Mouse (Mus musculus) limb, embryonic 15.5 days (tissue): ENCODE measurements around the gene Crim1. TPM values are rescaled to one million over a fixed set of nuclear protein-coding genes. Genes with fewer than 3 reads are reported as not detected.

Source experiments
- ATAC-seq: fragments of 200-750 bp; cut with Nextera tagmentation; 2 replicates; pipeline ENCODE4 v1.8.0; 2017; ENCODE audit warnings: low read depth, moderate TSS enrichment; ENCODE audit not compliant: insufficient number of reproducible peaks, low FRiP score, low TSS enrichment
- H3K27ac ChIP-seq: fragments of 300-500 bp; sonication (generic); 2 replicates; pipeline ENCODE4 v1.5.1; 2015; ENCODE audit warnings: moderate library complexity, mild to moderate bottlenecking, inconsistent platforms
- H3K27me3 ChIP-seq: fragments of 300-500 bp; sonication (generic); 2 replicates; pipeline ENCODE4 v1.6.1; 2015; ENCODE audit warnings: inconsistent platforms
- H3K36me3 ChIP-seq: fragments of 300-500 bp; sonication (generic); 2 replicates; pipeline ENCODE4 v1.6.1; 2015; ENCODE audit warnings: inconsistent platforms
- H3K4me1 ChIP-seq: fragments of 300-500 bp; sonication (generic); 2 replicates; pipeline ENCODE4 v1.6.1; 2015; ENCODE audit warnings: inconsistent platforms
- H3K4me2 ChIP-seq: fragments of 300-500 bp; sonication (generic); 2 replicates; pipeline ENCODE4 v1.6.1; 2015; ENCODE audit warnings: mild to moderate bottlenecking, inconsistent platforms
- H3K4me3 ChIP-seq: fragments of 300-500 bp; sonication (generic); 2 replicates; pipeline ENCODE4 v1.5.1; 2015; ENCODE audit warnings: mild to moderate bottlenecking, inconsistent platforms
- H3K9ac ChIP-seq: fragments of 300-500 bp; sonication (generic); 2 replicates; pipeline ENCODE4 v1.6.1; 2015; ENCODE audit warnings: inconsistent platforms
- H3K9me3 ChIP-seq: fragments of 300-500 bp; sonication (generic); 2 replicates; pipeline ENCODE4 v1.6.1; 2016; ENCODE audit warnings: inconsistent platforms
- WGBS: fragments of 180-500 bp; shearing (Covaris S2); methylation state at CpG from one replicate; pipeline ENCODE4 v1.1.7; 2015; 5-methylcytosine and 5-hydroxymethylcytosine counted together
- polyA plus RNA-seq: library from polyadenylated mRNA; unstranded; fragments of >200 nt; fragmentation: Nextera tagmentation; extraction: Ambion mirVana; gene quantifications from 2 replicates; pipeline ENCODE4 v1.2.1, GENCODE M21; 2015

The Crim1 gene
- polyA plus RNA-seq, 1 experiment from 2014 or later, result 7.0 TPM

DNA sequence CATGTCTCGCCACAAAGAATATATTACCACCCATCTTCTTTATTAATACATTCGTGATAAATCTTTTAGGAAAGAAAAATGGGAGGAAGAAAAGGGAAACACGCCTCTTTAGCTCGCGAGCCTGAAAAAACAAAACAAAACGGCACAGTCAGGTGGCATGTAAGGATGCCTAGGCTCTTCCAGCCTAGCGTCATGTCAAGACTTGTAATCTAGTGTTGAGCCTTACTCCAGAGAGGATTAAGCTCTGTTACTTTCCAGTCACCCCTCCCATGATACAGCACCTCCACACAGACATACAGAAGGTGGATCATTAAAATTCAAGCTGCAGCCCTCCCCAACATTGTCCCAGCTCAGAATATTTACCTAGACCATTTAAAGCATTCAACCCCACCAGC is 820 bp upstream of the Crim1 start:
- peaks cover 32% of the 10 kb centered on the region for H3K4me1 ChIP-seq
- WGBS, result 8% methylated on average over 7 of the region's 7 CpGs
- peak overlapping the region; percentile 88 for H3K4me3 ChIP-seq
- H3K27me3 ChIP-seq, result no peaks in the 10 kb centered on the region
- peak overlapping the region; percentile 92; the same call in 1 of the 2 replicates for H3K27ac ChIP-seq
- H3K36me3 ChIP-seq, result no peaks in the 10 kb centered on the region
- peak overlapping the region; percentile 71 for H3K9ac ChIP-seq
- ATAC-seq, result no peak
- H3K4me2 ChIP-seq, result peak overlapping the region; percentile 97
- no peaks in the 10 kb centered on the region for H3K9me3 ChIP-seq

DNA sequence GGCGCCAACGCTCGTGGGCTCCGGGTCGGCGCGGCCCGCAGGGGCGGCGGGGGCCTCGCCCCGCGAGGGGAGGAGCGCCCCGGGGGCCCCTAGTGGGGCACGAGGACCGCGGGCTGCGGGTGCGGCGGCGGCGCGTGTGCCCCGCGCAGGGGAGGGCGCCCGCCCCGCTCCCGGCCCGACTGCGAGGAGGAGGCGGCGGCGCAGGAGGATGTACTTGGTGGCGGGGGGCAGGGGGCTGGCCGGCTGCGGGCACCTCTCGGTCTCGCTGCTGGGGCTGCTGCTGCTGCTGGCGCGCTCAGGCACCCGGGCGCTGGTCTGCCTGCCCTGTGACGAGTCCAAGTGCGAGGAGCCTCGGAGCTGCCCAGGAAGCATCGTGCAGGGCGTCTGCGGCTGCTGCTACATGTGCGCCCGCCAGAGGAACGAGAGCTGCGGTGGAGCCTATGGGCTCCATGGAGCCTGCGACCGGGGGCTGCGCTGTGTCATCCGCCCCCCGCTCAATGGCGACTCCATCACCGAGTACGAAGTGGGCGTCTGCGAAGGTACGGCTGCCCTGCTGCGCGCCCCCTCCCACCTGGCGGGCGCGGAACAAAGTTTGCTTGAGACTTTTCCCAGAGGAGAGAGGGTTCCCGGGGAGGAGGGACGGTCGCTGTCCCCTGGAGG is 643 bp downstream of the Crim1 start:
- ATAC-seq, result peak; percentile 33
- H3K4me1 ChIP-seq, result peaks cover 36% of the 10 kb centered on the region
- peak overlapping the region; percentile 88 for H3K4me3 ChIP-seq
- WGBS, result 0% methylated on average over 39 of the region's 73 CpGs
- H3K9me3 ChIP-seq, result no peaks in the 10 kb centered on the region
- peak overlapping the region; percentile 78 for H3K9ac ChIP-seq
- H3K27ac ChIP-seq, result peak overlapping the region; percentile 98
- H3K4me2 ChIP-seq, result peak overlapping the region; percentile 97
- H3K27me3 ChIP-seq, result no peaks in the 10 kb centered on the region
- no peaks in the 10 kb centered on the region for H3K36me3 ChIP-seq

DNA sequence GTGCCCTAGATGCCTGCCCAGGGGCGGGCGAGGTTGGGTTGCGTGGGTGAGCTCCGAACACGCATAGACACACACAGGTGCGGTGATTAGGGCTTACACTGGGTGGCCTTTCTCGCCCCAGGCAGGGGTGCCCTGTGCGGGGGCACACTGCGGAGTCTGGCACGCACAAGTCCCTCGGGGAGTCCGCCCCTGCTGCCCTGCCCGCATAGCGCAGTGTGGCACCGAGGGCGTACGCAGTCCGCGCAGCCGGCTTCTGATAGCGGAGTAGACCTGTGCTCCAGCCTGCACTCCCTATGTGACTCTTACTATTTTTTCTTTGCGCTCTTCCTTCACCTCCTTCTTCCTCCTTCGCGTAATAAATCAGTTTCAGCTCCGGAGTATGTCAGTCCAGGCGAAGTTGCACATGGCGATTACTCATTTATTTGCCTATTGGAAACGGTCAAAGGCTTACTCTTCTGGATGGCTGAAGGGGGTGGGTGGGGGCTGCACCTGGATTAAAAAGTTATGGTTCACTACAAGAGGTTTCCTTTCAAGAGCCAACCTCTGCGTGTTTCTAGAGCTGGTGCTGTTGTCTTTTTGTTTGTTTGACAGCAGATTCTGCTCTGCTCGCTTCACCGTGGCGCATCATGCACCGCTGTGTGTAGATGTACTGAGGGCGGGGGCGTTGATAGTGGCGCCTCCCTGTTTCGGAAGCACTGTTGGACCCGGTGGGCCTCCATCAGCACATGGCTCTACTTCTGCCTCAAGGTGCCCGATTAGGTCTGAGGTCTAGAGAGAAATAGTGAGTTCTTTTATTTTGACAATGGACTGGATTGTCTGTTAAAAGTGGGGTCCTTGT is 1.4 kb downstream of the Crim1 start:
- under 1% methylated on average over 39 of the region's 39 CpGs for WGBS
- ATAC-seq, result no peak
- Histone ChIP-seq H3K4me3 (peak overlapping the region; percentile 88), H3K9me3 (no peaks in the 10 kb centered on the region), H3K27ac (peak overlapping the region; percentile 98), H3K9ac (peak overlapping the region; percentile 78), H3K36me3 (no peaks in the 10 kb centered on the region), H3K27me3 (no peaks in the 10 kb centered on the region), H3K4me2 (peak overlapping the region; percentile 97), H3K4me1 (peaks cover 42% of the 10 kb centered on the region)

DNA sequence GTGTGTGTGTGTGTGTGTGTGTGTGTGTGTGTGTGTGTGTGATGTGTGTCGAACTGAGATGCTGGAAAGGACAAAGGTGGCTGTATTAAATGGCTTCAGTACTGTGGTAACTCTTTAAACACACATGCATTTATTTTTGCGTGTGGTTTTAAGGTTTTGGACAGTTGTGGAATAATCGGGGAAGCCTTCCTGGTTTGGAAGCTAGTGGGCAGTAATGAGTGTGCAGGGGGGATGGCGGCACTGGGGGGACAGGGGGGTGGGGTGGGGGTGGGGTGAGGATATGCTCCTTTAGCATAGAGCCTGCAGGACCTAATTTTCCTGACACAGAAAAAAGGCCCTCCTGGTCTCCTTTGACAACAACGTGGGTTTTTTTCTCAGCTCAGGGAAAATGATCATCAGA is 2.2 kb downstream of the Crim1 start:
- ATAC-seq, result no peak
- no peaks in the 10 kb centered on the region for H3K9me3 ChIP-seq
- H3K9ac ChIP-seq, result no peak overlapping the region
- H3K4me1 ChIP-seq, result peaks cover 50% of the 10 kb centered on the region
- H3K36me3 ChIP-seq, result no peaks in the 10 kb centered on the region
- 2% methylated on average over 5 of the region's 5 CpGs for WGBS
- peak overlapping the region; percentile 88 for H3K4me3 ChIP-seq
- H3K27ac ChIP-seq, result no peak overlapping the region
- H3K4me2 ChIP-seq, result peak overlapping the region; percentile 97
- H3K27me3 ChIP-seq, result no peaks in the 10 kb centered on the region

DNA sequence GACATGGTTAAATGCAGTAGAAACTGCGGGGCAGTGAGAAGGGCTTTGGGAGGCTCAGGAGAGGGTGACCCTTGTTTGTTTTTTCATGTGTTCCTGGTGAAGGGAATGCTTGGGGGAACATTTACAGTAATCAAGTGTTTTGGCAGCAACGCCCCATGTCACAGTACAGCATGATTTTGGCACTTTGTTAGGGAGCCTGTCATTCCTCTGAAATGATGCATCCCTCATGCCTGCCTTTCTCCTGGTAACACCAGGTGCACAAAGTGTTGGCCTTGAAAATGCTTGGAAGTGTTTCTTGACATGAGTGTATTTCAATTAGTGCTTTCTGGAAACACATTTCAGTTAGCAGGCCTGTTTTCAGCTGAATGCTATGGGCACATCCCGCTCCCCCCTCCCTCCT is 2.7 kb downstream of the Crim1 start:
- peak overlapping the region; percentile 88 for H3K4me3 ChIP-seq
- WGBS, result 39% methylated on average over 3 of the region's 3 CpGs
- H3K9me3 ChIP-seq, result no peaks in the 10 kb centered on the region
- no peaks in the 10 kb centered on the region for H3K27me3 ChIP-seq
- ATAC-seq, result no peak
- H3K9ac ChIP-seq, result no peak overlapping the region
- H3K4me2 ChIP-seq, result peak overlapping the region; percentile 97
- H3K4me1 ChIP-seq, result peaks cover 55% of the 10 kb centered on the region
- no peak overlapping the region for H3K27ac ChIP-seq
- no peaks in the 10 kb centered on the region for H3K36me3 ChIP-seq

DNA sequence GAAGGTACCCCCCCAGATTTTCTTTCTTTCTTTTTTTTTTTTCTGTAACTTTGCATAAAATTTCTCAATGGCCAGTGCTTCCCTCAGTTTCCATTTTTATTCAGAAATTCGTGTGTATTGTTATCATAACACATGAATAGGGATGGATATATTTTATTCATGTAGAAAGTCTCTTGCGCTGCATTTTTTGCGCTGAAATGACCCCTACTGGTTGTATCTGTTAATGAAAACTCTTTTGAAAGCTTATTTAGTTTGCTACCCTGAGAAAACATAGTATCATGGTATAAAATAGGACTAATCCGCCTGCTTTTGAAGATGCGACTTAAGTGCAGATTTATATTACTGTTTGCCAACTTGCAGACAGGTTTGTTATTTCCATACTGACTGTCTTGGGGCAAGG is 3.4 kb downstream of the Crim1 start:
- Histone ChIP-seq H3K36me3 (no peaks in the 10 kb centered on the region), H3K4me3 (no peak overlapping the region), H3K27ac (no peak overlapping the region), H3K4me1 (peaks cover 58% of the 10 kb centered on the region), H3K9me3 (no peaks in the 10 kb centered on the region), H3K27me3 (no peaks in the 10 kb centered on the region), H3K4me2 (peak overlapping the region; percentile 97), H3K9ac (no peak overlapping the region)
- ATAC-seq, result no peak
- 47% methylated on average over 5 of the region's 5 CpGs for WGBS

DNA sequence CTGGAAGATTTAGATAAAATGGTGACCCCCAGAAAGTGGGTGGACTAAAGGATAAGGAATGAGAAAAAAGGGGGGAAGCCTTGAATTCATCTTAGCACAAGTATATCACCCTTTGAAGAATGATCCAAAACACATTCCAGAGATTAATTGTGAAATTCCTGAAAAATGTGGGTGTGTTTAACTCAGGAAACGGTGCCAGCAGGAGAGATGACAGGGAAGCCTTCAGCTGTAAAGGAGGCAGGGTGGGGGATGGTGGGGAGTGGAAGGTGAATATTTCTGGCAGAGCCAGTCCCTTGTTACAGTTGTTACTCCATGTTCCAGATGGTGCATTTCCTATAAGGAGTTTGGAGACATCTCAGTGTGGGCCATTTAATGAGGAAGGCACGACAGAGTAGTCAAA is 6.4 kb downstream of the Crim1 start:
- Histone ChIP-seq H3K4me1 (peaks cover 54% of the 10 kb centered on the region), H3K9me3 (no peaks in the 10 kb centered on the region), H3K27ac (no peak overlapping the region), H3K36me3 (no peaks in the 10 kb centered on the region), H3K4me2 (no peak overlapping the region), H3K9ac (no peak overlapping the region), H3K27me3 (no peaks in the 10 kb centered on the region), H3K4me3 (no peak overlapping the region)
- 11% methylated on average over 2 of the region's 2 CpGs for WGBS
- no peak for ATAC-seq

DNA sequence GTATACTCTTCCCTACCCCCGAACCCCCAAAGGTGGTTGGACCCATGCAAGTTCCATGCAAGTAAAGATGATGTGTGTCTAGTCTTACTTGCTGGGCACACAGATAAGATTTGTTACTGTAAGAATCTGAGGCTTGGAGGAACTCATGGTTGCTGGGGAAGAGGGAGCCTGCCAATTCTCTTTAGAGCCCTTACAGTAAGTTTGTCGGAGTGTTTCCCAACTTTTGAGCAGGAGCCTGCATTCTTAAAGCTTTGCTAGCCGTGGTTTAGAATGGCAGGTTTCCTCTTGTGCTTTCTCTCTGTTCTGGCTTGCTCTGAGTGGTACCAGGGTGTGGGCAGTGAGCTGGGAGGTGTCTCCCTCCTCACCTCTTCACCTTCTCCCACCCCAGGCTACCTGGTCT is 7.2 kb downstream of the Crim1 start:
- Histone ChIP-seq H3K4me3 (no peak overlapping the region), H3K9ac (no peak overlapping the region), H3K4me2 (no peak overlapping the region), H3K4me1 (peaks cover 47% of the 10 kb centered on the region), H3K36me3 (no peaks in the 10 kb centered on the region), H3K9me3 (no peaks in the 10 kb centered on the region), H3K27me3 (no peaks in the 10 kb centered on the region), H3K27ac (no peak overlapping the region)
- 48% methylated on average over 3 of the region's 3 CpGs for WGBS
- ATAC-seq, result no peak

DNA sequence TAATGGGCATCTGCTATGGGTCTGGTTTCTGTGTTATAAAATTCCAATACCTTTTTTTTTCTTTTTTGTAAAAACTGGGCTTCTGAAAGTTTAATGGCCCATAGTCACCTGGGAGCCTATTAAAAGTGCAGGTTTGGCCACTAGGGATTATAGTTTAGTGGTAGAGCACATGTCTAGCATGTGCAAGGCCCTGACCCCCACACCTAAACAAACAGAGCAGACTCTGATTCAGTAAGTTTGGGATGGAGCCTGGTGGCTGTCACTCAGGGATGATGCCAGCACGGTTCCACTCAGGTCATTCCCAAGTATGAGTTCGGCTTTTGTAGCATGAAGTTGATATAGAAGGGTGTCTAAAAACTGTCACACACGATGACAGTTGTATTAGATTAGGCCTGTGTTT is 8.8 kb downstream of the Crim1 start:
- Histone ChIP-seq H3K9me3 (no peaks in the 10 kb centered on the region), H3K9ac (no peak overlapping the region), H3K4me1 (peaks cover 47% of the 10 kb centered on the region), H3K4me2 (no peak overlapping the region), H3K36me3 (no peaks in the 10 kb centered on the region), H3K27me3 (no peaks in the 10 kb centered on the region), H3K4me3 (no peak overlapping the region), H3K27ac (no peak overlapping the region)
- ATAC-seq, result no peak
- 25% methylated on average over 3 of the region's 3 CpGs for WGBS

DNA sequence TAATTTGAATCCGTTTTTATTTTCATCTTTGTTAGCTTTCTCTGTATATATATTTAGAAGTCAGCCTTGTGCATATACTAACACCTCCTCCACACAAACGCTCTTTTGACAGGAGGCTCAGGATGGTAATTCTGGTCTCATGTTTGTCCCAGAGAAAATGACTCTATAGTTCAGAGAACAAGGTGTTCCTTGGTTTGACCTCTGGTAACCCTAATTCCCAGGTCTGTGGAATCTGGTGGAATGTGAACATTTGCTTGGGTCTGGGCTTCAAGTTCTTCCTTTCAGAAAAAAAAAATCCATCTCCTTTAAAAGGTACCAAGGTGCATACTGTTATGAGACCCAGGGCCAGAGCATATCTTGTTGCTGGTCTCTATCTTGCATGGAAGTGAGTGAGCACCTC is 9.6 kb downstream of the Crim1 start:
- Histone ChIP-seq H3K4me1 (peaks cover 47% of the 10 kb centered on the region), H3K36me3 (no peaks in the 10 kb centered on the region), H3K4me3 (no peak overlapping the region), H3K9me3 (no peaks in the 10 kb centered on the region), H3K27me3 (no peaks in the 10 kb centered on the region), H3K27ac (no peak overlapping the region), H3K4me2 (no peak overlapping the region), H3K9ac (no peak overlapping the region)
- 65% methylated on average over 2 of the region's 2 CpGs for WGBS
- ATAC-seq, result no peak

DNA sequence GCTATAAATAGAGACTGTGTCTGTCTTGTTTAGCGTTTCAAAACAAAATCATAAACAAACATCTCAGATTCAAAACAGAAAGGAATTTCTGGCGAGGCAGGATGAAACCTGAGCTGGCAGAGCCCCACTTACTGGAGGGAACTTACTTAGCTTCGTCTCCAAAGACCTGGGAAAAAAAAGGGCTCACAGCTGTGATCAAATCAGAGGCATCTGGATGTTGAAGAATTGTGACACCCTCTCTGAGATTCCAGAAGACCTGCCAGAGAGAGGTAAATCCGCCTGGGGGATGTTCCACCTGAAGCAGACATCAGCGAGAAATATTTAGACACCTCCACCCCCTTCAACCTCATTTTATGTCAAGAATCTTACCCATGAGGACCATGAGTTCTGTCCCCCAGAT is 11.8 kb downstream of the Crim1 start:
- Histone ChIP-seq H3K9ac (no peak overlapping the region), H3K4me3 (no peak overlapping the region), H3K27ac (no peak overlapping the region), H3K36me3 (no peaks in the 10 kb centered on the region), H3K4me1 (peaks cover 50% of the 10 kb centered on the region), H3K4me2 (no peak overlapping the region), H3K9me3 (no peaks in the 10 kb centered on the region), H3K27me3 (no peaks in the 10 kb centered on the region)
- 41% methylated on average over 5 of the region's 5 CpGs for WGBS
- no peak for ATAC-seq

DNA sequence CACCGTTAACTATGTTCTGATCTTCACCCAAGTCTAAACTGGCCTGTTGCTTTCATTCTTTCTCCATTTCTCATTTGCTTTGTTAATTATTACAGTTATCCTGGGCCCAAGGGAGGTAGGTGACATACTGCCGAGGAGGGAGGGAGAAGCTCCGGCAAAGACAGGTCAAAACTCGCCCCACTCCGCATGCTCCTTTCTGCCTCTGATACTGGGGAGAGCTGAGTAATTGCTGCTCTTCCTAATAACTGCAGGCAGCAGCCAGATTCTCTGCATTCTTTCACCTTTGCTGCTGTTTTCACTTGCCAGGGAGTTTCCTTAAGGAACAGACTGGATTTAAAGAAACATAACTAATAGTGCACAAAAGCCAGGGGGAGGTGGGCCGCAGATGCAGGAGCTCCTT is 13.1 kb downstream of the Crim1 start:
- Histone ChIP-seq H3K4me1 (peaks cover 45% of the 10 kb centered on the region), H3K9ac (no peak overlapping the region), H3K36me3 (no peaks in the 10 kb centered on the region), H3K4me3 (no peak overlapping the region), H3K27me3 (no peaks in the 10 kb centered on the region), H3K27ac (peak overlapping the region; percentile 29; the same call in 1 of the 2 replicates), H3K4me2 (peak overlapping the region; percentile 14; the same call in 1 of the 2 replicates), H3K9me3 (no peaks in the 10 kb centered on the region)
- ATAC-seq, result no peak
- WGBS, result 28% methylated on average over 6 of the region's 6 CpGs
